Mouse (Mus musculus) spleen, adult 18-20 months (tissue): ENCODE results near the gene Nos1.

Experiments
- DNase-seq, 2 experiments: peaks; one replicate each; pipeline ENCODE4 v3.0.0; 2022; ENCODE audit warnings: mixed read lengths in 2 of 2

Nos1 gene

DNA sequence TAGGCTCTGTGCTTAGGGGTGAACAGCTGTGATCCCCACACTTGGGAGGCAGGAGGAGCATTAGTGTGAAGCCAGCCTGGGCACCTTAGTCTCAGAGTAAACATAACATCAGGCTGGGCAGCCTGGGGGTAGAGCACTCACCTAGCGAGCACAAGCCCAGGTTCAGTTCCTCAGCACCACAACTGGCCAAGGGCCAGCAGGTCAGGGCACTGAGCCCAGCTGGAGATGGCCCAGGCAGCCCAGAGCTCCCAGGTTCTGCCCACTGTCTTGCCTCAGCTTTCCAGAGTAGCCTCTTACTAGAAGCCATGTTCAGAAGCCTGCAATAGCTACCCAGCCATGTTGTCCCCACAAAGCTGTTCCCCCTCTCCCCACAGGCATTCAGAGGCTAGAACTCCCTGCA is 224.9 kb downstream of the Nos1 start:
- DNase-seq: no peak

DNA sequence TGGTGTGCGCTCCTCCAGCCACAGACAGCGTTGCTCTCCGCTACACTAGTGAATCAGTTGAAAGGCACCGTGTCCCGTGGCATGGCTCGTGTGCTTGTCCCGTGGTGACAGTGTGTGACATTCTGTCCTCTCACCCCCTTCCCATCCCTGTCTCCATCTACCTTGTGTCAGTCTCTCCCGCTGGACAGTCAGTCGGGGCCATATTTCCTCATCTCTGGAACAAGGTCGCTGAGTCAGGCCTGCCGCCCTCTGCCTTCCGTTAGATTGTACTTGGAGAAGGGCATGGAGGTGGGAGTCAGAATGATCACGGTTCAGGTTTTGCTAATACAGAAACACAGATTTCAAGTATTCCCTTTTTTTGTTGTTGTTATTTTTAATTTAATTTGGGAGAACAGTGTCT is 227.5 kb downstream of the Nos1 start:
- DNase-seq: no peak
